Mouse (Mus musculus): ENCODE measurements around the gene Smg5.

DNA sequence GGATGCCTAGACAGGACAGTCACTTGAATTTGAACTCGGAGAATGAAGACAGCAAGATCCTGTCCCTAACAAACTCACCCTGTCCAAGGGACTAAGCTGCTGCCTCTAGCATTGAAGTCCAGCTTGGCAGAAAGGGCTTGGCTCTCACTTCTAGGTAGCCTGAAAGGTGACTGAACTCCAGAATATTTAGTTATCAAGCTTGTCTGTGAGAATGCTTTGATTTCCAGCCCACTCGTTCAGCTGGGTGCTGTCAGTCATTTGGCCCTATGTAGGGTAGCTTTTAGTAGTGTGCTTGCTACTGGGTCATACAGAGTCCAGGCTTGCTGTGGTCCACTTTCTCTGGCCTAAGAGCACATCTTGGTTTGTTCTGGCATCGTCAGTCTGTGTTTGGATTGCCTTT, 2.9 kb downstream of the Smg5 start:
- TF ChIP-seq CTCF (IDR thresholded peaks at IDR 0.05; ENCODE audit: low read depth, low read length) (no peak), POLR2A (IDR thresholded peaks at IDR 0.05; ENCODE audit: extremely low read depth, insufficient read depth, low read length) (no peak)
